Mouse (Mus musculus) kidney, postnatal 14 days (tissue): Measurements from ENCODE around the gene 4932411N23Rik.
"Not testable (repeated sequence)": the region's sequence is repeated elsewhere in the genome, so short reads cannot be mapped to it uniquely, and the experiment has no call there.

Experiments
- DNase-seq: peaks from one replicate; pipeline ENCODE4 v3.0.0; 2022; ENCODE audit warnings: mixed read lengths

4932411N23Rik gene

GRCm38 (mm10) chrX:126815768-126816167 lies at the start of gene 4932411N23Rik:
TSS of gene 4932411N23Rik (minus strand) at chrX:126815868.
- DNase-seq, result no peak

GRCm38 (mm10) chrX:126779895-126780294 lies 35.8 kb downstream of the 4932411N23Rik start:
- no peak for DNase-seq

GRCm38 (mm10) chrX:126777643-126778042 lies 38.0 kb downstream of the 4932411N23Rik start:
- not testable (repeated sequence) for DNase-seq

- DNase-seq, result not testable (repeated sequence)
These were observed 40.8 kb downstream of the 4932411N23Rik start for GRCm38 (mm10) chrX:126774846-126775245.

- DNase-seq, result not testable (repeated sequence)
These were observed 42.2 kb downstream of the 4932411N23Rik start for GRCm38 (mm10) chrX:126773511-126773910.
